Mouse (Mus musculus) MEL (cell line): ENCODE measurements around the gene Bcl2l10.

Experiments used
- CTCF ChIP-seq, 3 experiments: IDR thresholded peaks in 2 of 3; conservative IDR thresholded peaks in 1 of 3; 2 replicates each; pipeline ENCODE4 v1.5.1; 2011 to 2012; ENCODE audit warnings: low read length in 3 of 3, low read depth in 2 of 3, mild to moderate bottlenecking in 2 of 3, improper control_type of control experiment in 1 of 3, inconsistent platforms in 1 of 3, mixed read lengths in 1 of 3, moderate library complexity in 1 of 3; ENCODE audit not compliant: control insufficient read depth in 1 of 3, insufficient read depth in 1 of 3, poor library complexity in 1 of 3, severe bottlenecking in 1 of 3
- USF1 ChIP-seq: IDR thresholded peaks from 2 replicates; pipeline ENCODE4 v1.6.1; 2014; ENCODE audit warnings: low read depth, mild to moderate bottlenecking, inconsistent platforms, low read length, improper control_type of control experiment, moderate library complexity

DNA sequence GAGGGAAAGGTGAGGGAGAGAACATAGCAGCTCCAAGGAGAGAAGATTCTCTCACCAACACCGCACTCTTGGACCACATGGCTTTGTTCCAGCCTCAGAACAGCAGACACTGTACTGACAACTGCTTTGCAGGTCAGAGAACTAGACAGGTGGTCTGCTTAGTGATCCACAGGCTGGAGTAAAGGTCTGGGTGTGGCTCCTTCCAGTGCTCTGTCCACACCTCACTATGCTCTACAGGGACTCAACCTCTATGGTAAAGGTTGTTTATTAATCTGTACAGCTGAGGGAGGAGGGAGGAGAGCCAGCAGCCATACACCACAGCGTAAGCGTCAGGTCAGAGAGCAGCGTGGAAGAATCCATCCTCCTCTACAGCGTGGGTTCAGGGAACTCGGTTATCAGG is 48.4 kb downstream of the Bcl2l10 start:
- no peak for TF ChIP-seq USF1
- TF ChIP-seq CTCF (IDR thresholded peaks at IDR 0.05 in 2 of 3, conservative IDR thresholded peaks at IDR 0.05 in 1 of 3; ENCODE audit: control insufficient read depth in 1 of 3, insufficient read depth in 1 of 3, low read depth in 2 of 3, low read length in 3 of 3, poor library complexity in 1 of 3, severe bottlenecking in 1 of 3), result no peak
